Mouse (Mus musculus) stomach, embryonic 15.5 days (tissue): ENCODE data around the gene Tet3. TPM values are rescaled to one million over a fixed set of nuclear protein-coding genes. Genes with fewer than 3 reads are reported as not detected.

ENCODE experiments used
- microRNA-seq: library from miRNA; unstranded; fragments of <30 nt; microRNA quantifications from one replicate; pipeline ENCODE4, GENCODE M21; 2016
- polyA plus RNA-seq: library from polyadenylated mRNA; unstranded; fragments of >200 nt; fragmentation: Nextera tagmentation; extraction: Ambion mirVana; gene quantifications from 2 replicates; pipeline ENCODE4 v1.2.1, GENCODE M21; 2015

Gene Tet3
- polyA plus RNA-seq, 1 experiment from 2014 or later, result 39.6 TPM

Small RNA genes lying within 50 kb of the gene (microRNA-seq; reads per million reads assigned to microRNA genes)
- gene Mir6374, result not detected

Other genes starting within 250 kb of the Tet3 start
- gene Slc4a5, start 239.3 kb downstream of the Tet3 start, polyA plus RNA-seq, result 0.26 and 0.40 TPM in 2 replicates
- 33.7 and 42.0 TPM in 2 replicates for gene Mthfd2, start 133.2 kb downstream of the Tet3 start, polyA plus RNA-seq
- gene Mob1a, start 133.1 kb downstream of the Tet3 start, polyA plus RNA-seq, result 63.5 and 64.5 TPM in 2 replicates
- gene Bola3, start 109.9 kb downstream of the Tet3 start, polyA plus RNA-seq, result 149 and 164 TPM in 2 replicates
- 74.3 and 76.2 TPM in 2 replicates for gene Dguok, start 47.9 kb upstream of the Tet3 start, polyA plus RNA-seq
- 1,291 and 1,344 TPM in 2 replicates for gene Actg2, start 77.2 kb upstream of the Tet3 start, polyA plus RNA-seq
- 23.2 and 24.7 TPM in 2 replicates for gene Stambp, start 113.6 kb upstream of the Tet3 start, polyA plus RNA-seq
- 0.24 TPM in 1 of 2 replicates, not detected in the other for gene Clec4f, start 197.1 kb upstream of the Tet3 start, polyA plus RNA-seq
- 0.08 TPM in 1 of 2 replicates, not detected in the other for gene Cd207, start 218.8 kb upstream of the Tet3 start, polyA plus RNA-seq